Mouse (Mus musculus) heart, postnatal 25 days (tissue): ENCODE measurements at regions not wholly inside any gene's neighbourhood (a gene's known extent, or its start where the extent isn't known, plus 50 kb on each side); places are given as distances from the start of the nearest gene placed in this dataset.

Source experiments
- DNase-seq: peaks from one replicate; pipeline ENCODE4 v3.0.0; 2022; ENCODE audit warnings: low spot score
- intact Hi-C: fragments of 180-260 bp; cut with DNase I; formaldehyde crosslinking; loops from one replicate; pipeline ENCODE4 v1.15.1; 2025

- intact Hi-C loops: no loop called here
- no peak for DNase-seq
Observed at GRCm38 (mm10) chr1:60636802-60637452, 70.0 kb upstream of the Raph1 start.

DNA sequence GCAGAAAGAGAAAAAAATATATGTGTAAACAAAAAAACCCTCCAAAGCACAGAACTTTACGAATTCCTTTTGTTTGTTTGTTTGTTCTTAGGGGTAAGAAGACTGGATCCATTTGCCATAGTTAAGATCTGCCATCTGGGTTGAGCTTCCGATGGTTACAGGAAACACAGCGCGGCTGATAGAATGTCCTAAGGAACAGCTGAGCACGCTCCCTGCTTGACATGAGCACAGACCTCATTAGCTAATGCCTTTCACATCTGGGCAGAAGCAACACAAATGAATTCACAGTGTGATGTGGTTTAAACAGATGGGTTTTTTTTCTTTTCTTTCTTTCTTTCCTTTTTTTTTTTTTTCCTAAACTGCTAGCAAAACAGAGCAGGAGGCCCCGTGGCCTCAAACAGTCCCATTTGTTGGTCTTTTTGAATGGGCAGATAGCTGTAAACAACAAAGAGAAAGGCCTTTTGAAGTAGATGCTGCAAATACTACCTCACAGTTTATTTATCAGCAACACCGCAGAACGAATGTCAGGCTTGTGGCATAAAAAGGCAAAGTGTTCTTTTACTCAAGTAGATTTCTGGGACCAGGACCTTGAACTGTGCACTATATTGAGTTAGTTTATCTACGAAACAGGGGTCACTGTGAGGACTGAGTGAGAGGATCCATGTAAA is 61.0 kb upstream of the Raph1 start:
- DNase-seq: no peak
- intact Hi-C loops: no loop called here

- intact Hi-C loops: no loop called here
- no peak for DNase-seq
Observed at GRCm38 (mm10) chr1:60627367-60627766, 60.5 kb upstream of the Raph1 start.

GRCm38 (mm10) chr1:60625698-60626486 is 59.0 kb upstream of the Raph1 start:
- no peak for DNase-seq
- intact Hi-C loops: no loop called here

GRCm38 (mm10) chr1:60624231-60624630 is 57.3 kb upstream of the Raph1 start:
- DNase-seq: no peak
- intact Hi-C loops: no loop called here

DNA sequence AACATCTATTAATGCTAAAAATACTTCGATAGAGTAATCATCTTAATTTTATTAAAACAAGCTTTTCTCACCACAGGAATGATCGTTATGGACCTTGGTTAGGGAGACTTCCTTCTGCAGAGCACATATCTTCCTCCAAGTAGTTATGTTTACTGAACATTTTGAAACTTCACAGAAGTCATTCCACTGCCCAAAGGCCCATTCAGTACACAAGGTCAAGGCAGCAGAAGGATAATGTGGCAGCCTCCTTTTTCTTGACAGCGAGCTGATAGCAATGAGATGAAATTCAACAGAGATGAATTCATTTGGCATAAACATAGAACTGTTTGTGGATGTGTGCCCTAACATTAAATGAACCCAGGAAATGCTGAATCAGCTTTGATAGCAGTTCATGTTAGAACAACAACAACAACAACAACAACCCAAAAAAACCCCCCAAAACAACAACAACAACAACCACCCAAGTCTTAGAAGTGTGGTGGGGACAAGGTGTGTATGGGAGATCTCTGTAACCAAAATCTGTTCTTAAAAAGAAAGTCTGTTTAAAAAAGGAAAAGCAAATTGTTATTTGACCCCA is 56.6 kb upstream of the Raph1 start:
- DNase-seq: no peak
- intact Hi-C loops: no loop called here

GRCm38 (mm10) chr1:60621770-60622169 is 54.9 kb upstream of the Raph1 start:
- no peak for DNase-seq
- intact Hi-C loops: no loop called here

GRCm38 (mm10) chr1:60621064-60621726 is 54.3 kb upstream of the Raph1 start:
- intact Hi-C loops: no loop called here

GRCm38 (mm10) chr1:60618389-60618788 is 51.5 kb upstream of the Raph1 start:
- no peak for DNase-seq
- intact Hi-C loops: no loop called here

More at GRCm38 (mm10) chr1:60621064-60621726, 54.3 kb upstream of the Raph1 start:
- no peak for DNase-seq

DNA sequence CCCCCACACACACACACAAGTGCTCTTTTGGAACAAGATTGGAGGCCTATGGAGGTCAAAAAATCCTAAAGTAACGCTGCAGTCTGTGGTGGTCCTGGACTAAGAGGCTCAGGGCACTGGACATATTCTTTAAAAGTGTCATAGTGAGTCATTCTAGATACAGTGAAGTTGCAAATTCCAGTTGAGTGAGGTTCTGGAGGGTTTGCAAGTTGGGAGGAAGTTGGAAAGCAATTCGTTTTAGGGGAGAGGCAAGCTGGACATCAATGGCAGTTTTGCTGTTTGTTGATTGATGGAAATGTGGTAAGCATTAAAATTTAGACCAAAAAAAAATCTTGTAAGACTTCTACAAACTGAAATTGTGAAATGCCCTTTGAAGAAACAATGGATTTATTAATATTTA is 50.0 kb upstream of the Raph1 start:
- intact Hi-C loops: no loop called here
- DNase-seq: no peak
